Mouse (Mus musculus) layer of hippocampus, adult 2 months (tissue): ENCODE measurements around the gene Abhd16b. TPM values are rescaled to one million over a fixed set of nuclear protein-coding genes. Genes with fewer than 3 reads are reported as not detected.
A peak's percentile ranks its signal among the peaks of the same experiment; 100 is the strongest.

Experiments
- DNase-seq, 2 experiments: peaks; one replicate each; pipeline ENCODE4 v3.0.0; 2022; ENCODE audit warnings: low spot score in 2 of 2
- H3K27ac ChIP-seq: fragments of 200-600 bp; 2 replicates; pipeline ENCODE4 v1.8.1; 2022
- H3K4me3 ChIP-seq: fragments of 200-600 bp; 2 replicates; pipeline ENCODE4 v1.8.1; 2022; ENCODE audit warnings: mild to moderate bottlenecking
- CTCF ChIP-seq: fragments of 200-600 bp; conservative IDR thresholded peaks from 2 replicates; pipeline ENCODE4 v1.8.1; 2022; ENCODE audit warnings: antibody characterized with exemption, mild to moderate bottlenecking, moderate library complexity
- long read RNA-seq, 2 experiments: library from polyadenylated mRNA; stranded (forward); transcript quantifications; one replicate each; pipeline ENCODE4 v2.0.0; 2021; ENCODE audit warnings: borderline mapping rate in 2 of 2
- total RNA-seq, 2 experiments: library from RNA; stranded (reverse); gene quantifications; 2 replicates each; pipeline ENCODE4 v1.2.3; 2021

Abhd16b gene
- not detected for total RNA-seq
- long read RNA-seq, experiment 1 = 0 reads
- long read RNA-seq, experiment 2 = 0 reads

DNA sequence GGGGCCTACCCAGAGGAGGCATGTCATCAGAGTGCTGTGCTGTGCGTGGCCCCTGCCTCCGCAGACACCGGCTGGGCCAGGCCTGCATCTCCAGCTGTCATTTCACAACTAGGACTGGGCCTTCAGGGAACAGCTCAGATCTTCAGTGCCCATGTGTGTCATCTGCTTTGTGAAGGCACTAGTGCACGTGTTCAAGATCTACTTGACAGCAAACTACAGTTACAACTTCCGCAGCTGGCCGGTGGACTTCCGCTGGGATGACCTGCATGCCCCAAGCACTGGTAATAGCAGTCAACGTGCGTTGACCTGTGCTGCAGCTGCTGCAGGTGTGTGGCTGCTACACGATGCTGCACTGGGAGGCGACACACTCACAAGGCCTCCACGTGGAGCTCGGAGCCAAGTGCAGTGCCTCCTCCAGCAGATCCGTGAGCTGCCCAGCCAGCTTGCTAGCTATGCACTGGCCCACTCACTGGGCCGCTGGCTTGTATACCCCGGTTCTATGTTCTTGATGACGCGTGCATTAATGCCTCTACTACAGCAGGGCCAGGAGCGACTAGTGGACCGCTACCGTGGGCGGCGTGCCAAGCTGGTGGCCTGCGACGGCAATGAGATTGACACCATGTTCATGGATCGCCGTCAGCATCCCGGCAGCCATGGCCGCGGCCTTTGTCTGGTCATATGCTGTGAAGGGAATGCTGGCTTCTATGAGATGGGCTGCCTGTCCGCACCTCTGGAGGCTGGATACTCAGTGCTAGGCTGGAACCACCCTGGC lies at the start of gene Abhd16b:
Abhd16b (plus strand) TSS at position 51 of the 772 bp plus-strand sequence.
- TF ChIP-seq CTCF = no peak
- DNase-seq = no peak
- H3K27ac ChIP-seq = no peak within 1 kb of the TSS
- no peak within 1 kb of the TSS for H3K4me3 ChIP-seq

DNA sequence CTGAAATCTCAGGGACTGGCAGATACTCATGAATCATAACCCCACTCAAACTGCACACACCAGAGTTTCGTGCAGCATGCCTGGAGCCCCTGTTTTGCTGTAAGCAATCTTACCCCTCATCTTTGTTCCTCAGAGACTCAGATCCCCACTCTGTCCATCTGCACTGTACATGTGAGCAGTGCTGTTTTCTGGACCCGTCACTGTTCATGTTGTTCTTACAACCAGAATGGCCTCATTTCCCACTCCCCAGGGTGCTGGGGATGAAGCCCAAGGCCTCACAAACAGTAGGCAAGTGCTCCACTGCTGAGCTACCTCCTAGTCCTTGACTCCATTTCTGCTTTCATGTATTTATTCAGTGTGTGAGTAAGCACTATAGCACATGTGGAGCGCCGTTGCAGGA lies 40.8 kb upstream of the Abhd16b start:
- Histone ChIP-seq H3K27ac (no peak overlapping the region), H3K4me3 (no peak overlapping the region)
- TF ChIP-seq CTCF = no peak
- DNase-seq = no peak

DNA sequence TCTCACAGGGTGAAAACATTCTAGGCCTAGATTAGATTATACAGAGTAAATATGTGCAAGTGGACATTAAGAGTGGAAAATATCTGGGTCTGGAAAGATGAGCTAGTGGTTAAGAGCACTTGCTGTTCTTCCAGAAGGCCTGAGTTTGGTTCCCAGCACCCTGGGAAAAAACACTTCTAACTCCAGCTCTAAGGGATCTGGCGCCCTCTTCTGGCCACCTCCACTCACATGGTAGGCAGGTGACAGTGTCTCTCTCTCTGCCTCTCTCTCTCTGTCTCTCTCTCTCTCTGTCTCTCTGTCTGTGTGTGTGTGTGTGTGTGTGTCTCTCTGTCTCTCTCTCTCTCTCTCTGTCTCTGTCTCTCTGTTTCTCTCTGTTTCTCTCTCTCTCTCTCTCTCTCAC lies 39.7 kb upstream of the Abhd16b start:
- Histone ChIP-seq H3K27ac (no peak overlapping the region), H3K4me3 (no peak overlapping the region)
- TF ChIP-seq CTCF = peak; percentile 22; the same call in 1 of the 2 replicates
- DNase-seq = no peak

DNA sequence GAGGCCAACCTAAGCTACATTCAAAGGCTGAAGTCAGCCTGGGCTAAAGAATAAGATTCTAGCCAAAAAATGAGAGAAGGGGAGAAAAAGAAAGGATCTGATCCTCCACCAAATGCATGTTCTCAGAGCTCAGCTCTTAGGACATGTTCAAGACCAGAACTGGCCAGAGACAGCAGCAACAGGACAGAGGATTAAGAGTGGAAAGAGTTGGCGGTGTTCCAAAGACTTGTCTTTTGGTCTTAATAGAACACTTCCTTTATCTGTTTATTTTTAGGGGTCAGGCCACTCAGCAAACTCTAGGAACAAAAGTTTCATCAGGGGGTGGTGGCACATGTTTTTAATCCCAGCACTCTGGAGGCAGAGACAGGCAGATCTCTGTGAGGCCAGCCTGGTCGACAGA lies 37.1 kb upstream of the Abhd16b start:
- no peak for TF ChIP-seq CTCF
- H3K4me3 ChIP-seq = no peak overlapping the region
- no peak overlapping the region for H3K27ac ChIP-seq
- no peak for DNase-seq

DNA sequence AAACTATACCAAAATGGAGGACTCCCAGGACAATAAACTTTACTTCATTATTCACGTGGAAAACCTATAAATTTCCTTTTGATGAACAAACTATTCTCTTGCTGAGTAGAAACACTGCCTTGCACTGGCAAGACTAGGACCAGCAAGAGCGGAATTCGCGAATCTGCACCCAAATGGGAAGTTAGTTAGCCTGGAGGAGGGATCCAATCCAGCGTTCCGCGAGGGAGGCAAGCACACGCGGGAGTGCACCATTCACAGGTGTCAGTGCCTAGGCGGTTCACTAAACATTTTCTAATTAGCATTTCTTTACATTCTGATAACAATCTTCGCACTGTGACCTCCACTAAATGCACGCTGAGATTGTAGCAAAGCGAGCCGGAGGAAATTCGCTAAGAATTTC lies 35.2 kb upstream of the Abhd16b start:
- TF ChIP-seq CTCF = peak; percentile 15; the same call in 1 of the 2 replicates
- H3K4me3 ChIP-seq = peak overlapping the region; percentile 75
- peak in 1 of 2 experiments; percentile 15 for DNase-seq
- no peak overlapping the region for H3K27ac ChIP-seq

DNA sequence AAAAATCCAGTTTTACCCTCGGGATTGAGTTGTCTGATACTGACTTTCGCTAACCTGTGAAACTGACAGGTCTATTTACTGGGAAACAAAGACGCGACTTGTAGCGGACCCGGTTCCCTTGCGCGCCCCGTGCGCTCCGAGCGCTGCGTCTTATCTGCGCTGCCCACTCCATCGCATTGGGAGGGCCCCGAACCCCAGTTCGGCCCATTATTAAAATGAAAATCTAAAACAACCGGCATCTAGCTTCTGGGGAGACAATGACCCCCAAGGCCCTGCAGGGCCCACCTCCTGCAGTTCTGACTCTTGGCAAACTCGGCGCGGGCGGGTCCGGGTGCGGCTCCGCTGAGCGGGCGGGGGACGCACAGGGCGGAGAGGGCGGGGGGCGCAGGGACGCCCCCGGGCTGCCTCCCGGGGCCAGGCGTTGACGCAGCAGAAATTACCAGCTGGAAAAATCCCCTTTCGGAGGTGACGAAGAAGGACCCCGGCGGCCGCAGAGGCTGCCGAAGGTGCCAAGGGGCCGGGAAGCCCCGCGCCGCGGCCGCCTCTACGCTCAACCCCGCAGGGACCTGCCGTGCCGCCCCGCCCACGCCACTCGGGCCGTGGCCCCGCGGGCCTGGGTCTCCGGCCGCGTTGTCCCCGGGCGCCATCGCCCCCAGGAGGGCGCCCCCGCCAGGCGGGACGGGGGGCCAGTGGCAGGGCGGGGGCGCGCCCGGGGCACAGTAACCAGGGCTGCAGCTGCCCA lies 34.4 kb upstream of the Abhd16b start:
- no peak for TF ChIP-seq CTCF
- Histone ChIP-seq H3K4me3 (peak overlapping the region; percentile 75), H3K27ac (peak overlapping the region; percentile 76)
- peak in 1 of 2 experiments; percentile 9 for DNase-seq

DNA sequence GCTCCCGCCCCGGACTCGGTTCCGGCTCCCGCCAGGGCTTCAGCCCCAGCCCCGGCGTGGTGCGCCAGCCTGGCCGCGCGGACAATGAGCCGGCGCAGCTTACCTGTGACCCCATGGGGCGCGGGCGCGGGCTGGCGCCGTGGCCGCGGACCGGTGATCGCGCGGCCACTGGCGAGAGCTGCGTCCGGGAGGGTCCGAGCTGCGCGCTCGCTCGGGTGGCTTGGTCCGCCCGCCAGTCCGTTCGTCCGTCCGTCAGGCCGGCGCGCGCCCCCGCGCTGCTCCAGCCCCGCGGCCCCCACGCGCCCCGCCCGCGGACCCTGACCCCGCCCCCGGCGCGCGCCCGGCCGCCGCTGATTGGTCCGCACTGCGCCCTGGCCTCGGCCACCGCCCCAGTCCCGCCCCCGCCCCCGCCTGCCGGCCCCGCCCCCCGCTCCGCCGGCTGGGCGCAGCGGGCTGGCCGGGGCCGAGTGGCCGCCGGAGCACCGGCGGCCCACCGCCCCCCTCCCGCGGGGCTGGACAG lies 33.8 kb upstream of the Abhd16b start, which contains the start of gene Zbtb46:
Zbtb46 (minus strand) TSS at position 274 of the 520 bp plus-strand sequence.
- Histone ChIP-seq H3K4me3 (peak within 1 kb of the TSS; percentile 75), H3K27ac (peak within 1 kb of the TSS; percentile 76)
- no peak for TF ChIP-seq CTCF
- peak; percentile 58 to 73 for DNase-seq

DNA sequence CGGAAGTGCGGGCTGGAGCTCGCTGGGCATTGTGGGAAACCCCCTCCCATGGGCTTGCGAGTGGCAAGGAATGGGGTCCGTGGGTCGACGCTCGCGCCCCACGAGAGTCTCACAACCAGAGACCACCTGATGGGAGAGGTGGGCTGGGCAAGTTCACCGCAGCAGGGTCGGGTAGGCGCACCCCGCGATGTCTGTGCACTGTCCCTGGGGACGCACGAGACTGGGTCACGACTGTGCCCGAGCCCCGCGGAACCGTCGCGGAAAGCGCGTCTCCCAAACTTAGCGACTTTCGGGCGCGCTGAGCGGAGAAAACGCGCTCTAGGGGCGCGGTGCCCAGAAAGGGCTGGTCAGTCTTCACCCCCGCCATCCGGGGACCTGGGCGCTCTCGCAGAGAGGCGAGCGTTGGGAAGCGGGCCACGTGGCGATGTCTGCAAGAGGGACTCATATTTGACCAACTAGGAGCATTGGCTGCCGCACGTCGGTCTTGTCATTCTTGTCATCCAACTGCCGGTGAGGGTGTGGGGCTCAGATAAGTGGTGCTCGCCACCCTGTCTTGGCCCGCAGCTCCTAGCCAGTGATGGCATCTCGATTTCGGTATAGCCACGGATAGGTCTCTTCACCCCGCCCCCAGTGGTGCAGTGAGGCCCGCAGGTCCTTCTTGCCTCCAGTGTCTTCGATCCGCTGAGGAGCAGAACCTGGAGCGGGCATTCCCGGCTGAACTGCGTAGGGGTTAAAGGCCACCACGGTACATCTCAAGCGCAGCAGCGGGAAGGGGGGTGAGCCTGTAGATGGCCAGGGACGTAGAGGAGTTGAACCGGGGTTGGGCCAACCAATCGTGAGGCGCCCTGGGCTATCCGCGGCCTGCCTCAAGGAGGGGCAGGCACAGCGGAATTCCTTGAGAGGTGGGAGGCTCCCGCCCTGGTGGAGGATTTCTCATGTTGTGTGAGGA lies 33.1 kb upstream of the Abhd16b start:
- Histone ChIP-seq H3K4me3 (peak overlapping the region; percentile 67), H3K27ac (peak overlapping the region; percentile 72; the same call in 1 of the 2 replicates)
- 0 out of 2 replicates have a peak, but pooled peaks have one; percentile 11 for TF ChIP-seq CTCF
- DNase-seq = peak in 1 of 2 experiments; percentile 13

DNA sequence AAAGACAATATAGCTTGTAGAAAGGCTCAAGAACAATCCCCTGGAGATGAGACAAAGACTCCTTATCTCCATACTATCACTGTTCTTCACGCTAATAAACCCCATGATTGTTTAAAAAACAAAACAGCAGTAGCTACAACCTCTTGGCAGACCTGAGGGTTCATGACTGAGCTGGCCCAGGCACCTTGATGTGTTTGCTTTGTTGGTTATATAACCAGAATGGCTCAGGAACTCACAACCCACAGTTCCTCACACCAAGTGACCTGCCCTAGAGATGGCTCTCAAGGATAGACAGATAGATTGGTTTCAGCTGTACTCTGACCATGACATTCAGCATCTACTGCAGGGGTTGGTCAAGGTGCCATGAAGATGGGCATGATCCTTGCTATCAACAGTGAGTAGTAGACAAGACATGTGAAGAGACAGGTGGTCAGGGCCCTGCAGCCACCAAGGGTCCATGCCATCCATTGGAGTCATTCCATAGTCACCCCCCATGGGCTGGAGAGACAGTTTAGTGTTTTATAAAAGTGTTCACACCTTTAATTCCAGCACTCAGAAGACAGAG lies 31.4 kb upstream of the Abhd16b start:
- no peak for TF ChIP-seq CTCF
- DNase-seq = no peak
- no peak overlapping the region for H3K4me3 ChIP-seq
- H3K27ac ChIP-seq = no peak overlapping the region

DNA sequence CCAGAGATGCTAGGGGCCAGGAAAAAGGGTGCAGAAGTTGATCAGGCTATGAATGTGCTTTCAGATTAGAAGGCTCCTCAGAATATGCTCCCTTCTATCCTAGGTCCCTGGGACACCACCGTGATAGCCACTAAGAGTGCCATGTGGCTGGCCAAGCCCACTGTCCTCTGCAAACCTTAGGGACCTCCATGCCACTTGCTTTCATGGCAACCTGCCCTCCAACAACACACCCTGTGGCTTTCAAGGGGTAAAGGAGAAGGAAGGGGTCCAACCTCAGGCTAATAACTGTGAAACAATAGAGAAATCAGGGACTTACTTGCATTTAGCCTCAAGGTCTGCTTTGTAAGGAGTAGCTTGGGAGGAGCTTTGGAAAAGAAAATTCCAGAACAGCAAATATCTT lies 30.4 kb upstream of the Abhd16b start:
- Histone ChIP-seq H3K27ac (no peak overlapping the region; the same call in 1 of the 2 replicates), H3K4me3 (no peak overlapping the region)
- DNase-seq = no peak
- no peak for TF ChIP-seq CTCF

DNA sequence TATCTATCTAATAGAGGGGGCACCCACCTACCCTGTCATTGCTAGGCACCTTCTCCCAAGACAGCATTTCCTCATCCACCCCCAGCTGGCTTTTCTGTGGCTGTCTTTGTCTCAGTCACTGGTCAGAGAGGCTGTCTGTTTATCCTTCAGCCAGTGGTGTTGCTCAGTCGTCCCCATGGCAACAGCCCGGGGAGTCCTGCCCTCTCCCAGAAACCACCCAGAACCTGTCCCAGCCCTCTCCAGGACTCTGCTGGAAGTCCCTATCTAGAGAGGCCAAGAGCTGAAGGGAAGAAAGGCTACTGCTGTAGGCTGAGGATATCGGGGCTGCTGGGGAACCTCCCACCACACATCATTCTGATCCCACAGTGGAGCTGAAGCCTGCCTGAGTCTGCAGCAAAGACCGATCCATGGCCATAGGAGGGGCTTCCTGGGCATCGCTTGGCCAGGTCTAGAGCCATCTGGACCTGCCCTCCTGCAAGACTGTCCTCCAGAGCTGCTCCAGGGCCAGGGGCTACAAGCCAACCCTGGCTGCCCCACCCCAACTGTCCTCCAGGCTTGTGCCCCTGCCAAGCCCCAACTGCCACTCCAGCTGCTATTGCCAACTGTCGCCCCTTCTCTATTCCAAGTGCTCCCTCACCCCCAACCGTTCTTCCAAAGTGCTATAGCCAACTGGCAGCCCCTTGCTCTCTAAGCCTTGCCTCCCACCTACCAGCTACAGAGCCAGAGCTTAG lies 29.8 kb upstream of the Abhd16b start:
- no peak for TF ChIP-seq CTCF
- Histone ChIP-seq H3K4me3 (no peak overlapping the region), H3K27ac (no peak overlapping the region)
- peak; percentile 23 to 57 for DNase-seq
